Mouse (Mus musculus) forebrain, embryonic 13.5 days (tissue): ENCODE measurements at regions not wholly inside any gene's neighbourhood (a gene's known extent, or its start where the extent isn't known, plus 50 kb on each side); places are given as distances from the start of the nearest gene placed in this dataset.
A peak's percentile ranks its signal among the peaks of the same experiment; 100 is the strongest.

Experiments used
- ATAC-seq: fragments of 200-750 bp; cut with Nextera tagmentation; 2 replicates; pipeline ENCODE4 v1.8.0; 2017
- H3K27ac ChIP-seq: fragments of 300-500 bp; sonication (generic); 2 replicates; pipeline ENCODE4 v1.5.1; 2015; ENCODE audit warnings: inconsistent platforms, mild to moderate bottlenecking, moderate library complexity
- H3K27me3 ChIP-seq: fragments of 300-500 bp; sonication (generic); 2 replicates; pipeline ENCODE4 v1.6.1; 2015; ENCODE audit warnings: mild to moderate bottlenecking, inconsistent platforms
- H3K36me3 ChIP-seq: fragments of 300-500 bp; sonication (generic); 2 replicates; pipeline ENCODE4 v1.6.1; 2015; ENCODE audit warnings: mild to moderate bottlenecking, inconsistent platforms; ENCODE audit not compliant: poor library complexity, severe bottlenecking
- H3K4me1 ChIP-seq: fragments of 300-500 bp; sonication (generic); 2 replicates; pipeline ENCODE4 v1.6.1; 2015; ENCODE audit warnings: inconsistent platforms
- H3K4me2 ChIP-seq: fragments of 300-500 bp; sonication (generic); 2 replicates; pipeline ENCODE4 v1.6.1; 2015; ENCODE audit warnings: inconsistent platforms, mild to moderate bottlenecking, moderate library complexity
- H3K4me3 ChIP-seq: fragments of 300-500 bp; sonication (generic); 2 replicates; pipeline ENCODE4 v1.5.1; 2015; ENCODE audit warnings: mild to moderate bottlenecking, inconsistent platforms
- H3K9ac ChIP-seq: fragments of 300-500 bp; sonication (generic); 2 replicates; pipeline ENCODE4 v1.6.1; 2015; ENCODE audit warnings: mild to moderate bottlenecking, inconsistent platforms
- H3K9me3 ChIP-seq: fragments of 300-500 bp; sonication (generic); replicated peaks from 2 replicates; pipeline ENCODE4 v1.6.1; 2016; ENCODE audit warnings: inconsistent platforms
- WGBS: fragments of 180-500 bp; shearing (Covaris S2); methylation state at CpG from one replicate; pipeline ENCODE4 v1.1.7; 2015; 5-methylcytosine and 5-hydroxymethylcytosine counted together

GRCm38 (mm10) chr12:71433549-71434200 lies 124.0 kb downstream of the Dact1 start:
- peak; percentile 48; the same call in 1 of the 2 replicates for ATAC-seq
- Histone ChIP-seq H3K4me3 (no peak overlapping the region), H3K4me1 (peaks cover 32% of the 10 kb centered on the region), H3K36me3 (no peaks in the 10 kb centered on the region), H3K9me3 (no peaks in the 10 kb centered on the region), H3K4me2 (no peak overlapping the region), H3K27me3 (no peaks in the 10 kb centered on the region), H3K9ac (no peak overlapping the region), H3K27ac (peak overlapping the region; percentile 31)
- 42% methylated on average over 9 of the region's 9 CpGs for WGBS

GRCm38 (mm10) chr12:71438254-71438653 lies 128.6 kb downstream of the Dact1 start:
- Histone ChIP-seq H3K9me3 (no peaks in the 10 kb centered on the region), H3K4me3 (no peak overlapping the region), H3K4me1 (peaks cover 10% of the 10 kb centered on the region), H3K9ac (no peak overlapping the region), H3K36me3 (no peaks in the 10 kb centered on the region), H3K4me2 (no peak overlapping the region), H3K27me3 (no peaks in the 10 kb centered on the region), H3K27ac (no peak overlapping the region)
- WGBS: 74% methylated on average over 6 of the region's 6 CpGs
- no peak for ATAC-seq

GRCm38 (mm10) chr12:71440863-71441262 lies 131.2 kb downstream of the Dact1 start:
- WGBS: 91% methylated on average over 3 of the region's 3 CpGs
- ATAC-seq: no peak
- no peak overlapping the region for H3K4me3 ChIP-seq

GRCm38 (mm10) chr12:71441272-71441671 lies 131.6 kb downstream of the Dact1 start:
- H3K27me3 ChIP-seq: no peaks in the 10 kb centered on the region
- no peaks in the 10 kb centered on the region for H3K36me3 ChIP-seq
- H3K9ac ChIP-seq: no peak overlapping the region
- no peak overlapping the region for H3K4me2 ChIP-seq
- no peak for ATAC-seq
- H3K4me1 ChIP-seq: no peaks in the 10 kb centered on the region
- H3K4me3 ChIP-seq: no peak overlapping the region
- 93% methylated on average over 5 of the region's 5 CpGs for WGBS
- H3K9me3 ChIP-seq: no peaks in the 10 kb centered on the region
- no peak overlapping the region for H3K27ac ChIP-seq

More at GRCm38 (mm10) chr12:71440863-71441262, 131.2 kb downstream of the Dact1 start:
- Histone ChIP-seq H3K9me3 (no peaks in the 10 kb centered on the region), H3K4me2 (no peak overlapping the region), H3K9ac (no peak overlapping the region), H3K27ac (no peak overlapping the region), H3K36me3 (no peaks in the 10 kb centered on the region), H3K27me3 (no peaks in the 10 kb centered on the region), H3K4me1 (no peaks in the 10 kb centered on the region)

GRCm38 (mm10) chr12:71446177-71446891 lies 136.7 kb downstream of the Dact1 start:
- 82% methylated on average over 8 of the region's 8 CpGs for WGBS
- H3K36me3 ChIP-seq: no peaks in the 10 kb centered on the region
- no peak for ATAC-seq

GRCm38 (mm10) chr12:71446892-71447268 lies 137.2 kb downstream of the Dact1 start:
- no peaks in the 10 kb centered on the region for H3K27me3 ChIP-seq
- no peak overlapping the region for H3K4me3 ChIP-seq
- WGBS: 50% methylated on average over 7 of the region's 7 CpGs
- H3K9ac ChIP-seq: no peak overlapping the region
- H3K36me3 ChIP-seq: no peaks in the 10 kb centered on the region
- no peak for ATAC-seq
- H3K4me2 ChIP-seq: no peak overlapping the region
- H3K27ac ChIP-seq: no peak overlapping the region
- no peaks in the 10 kb centered on the region for H3K9me3 ChIP-seq
- H3K4me1 ChIP-seq: no peaks in the 10 kb centered on the region

More at GRCm38 (mm10) chr12:71446177-71446891, 136.7 kb downstream of the Dact1 start:
- no peak overlapping the region for H3K27ac ChIP-seq
- H3K4me3 ChIP-seq: no peak overlapping the region
- H3K9me3 ChIP-seq: no peaks in the 10 kb centered on the region
- H3K27me3 ChIP-seq: no peaks in the 10 kb centered on the region
- H3K9ac ChIP-seq: no peak overlapping the region
- no peak overlapping the region for H3K4me2 ChIP-seq
- no peaks in the 10 kb centered on the region for H3K4me1 ChIP-seq

- H3K4me3 ChIP-seq: no peak overlapping the region
- H3K27me3 ChIP-seq: no peaks in the 10 kb centered on the region
- no peak overlapping the region for H3K27ac ChIP-seq
- H3K9me3 ChIP-seq: no peaks in the 10 kb centered on the region
- H3K4me1 ChIP-seq: no peaks in the 10 kb centered on the region
- ATAC-seq: no peak
- 64% methylated on average over 3 of the region's 3 CpGs for WGBS
- no peaks in the 10 kb centered on the region for H3K36me3 ChIP-seq
- no peak overlapping the region for H3K9ac ChIP-seq
- H3K4me2 ChIP-seq: no peak overlapping the region
These were observed 139.3 kb downstream of the Dact1 start for GRCm38 (mm10) chr12:71449032-71449431.

- no peak overlapping the region for H3K27ac ChIP-seq
- H3K4me1 ChIP-seq: no peaks in the 10 kb centered on the region
- H3K4me2 ChIP-seq: no peak overlapping the region
- no peaks in the 10 kb centered on the region for H3K9me3 ChIP-seq
- H3K9ac ChIP-seq: no peak overlapping the region
- ATAC-seq: no peak
- H3K36me3 ChIP-seq: no peaks in the 10 kb centered on the region
- WGBS: 71% methylated on average over 4 of the region's 4 CpGs
- no peaks in the 10 kb centered on the region for H3K27me3 ChIP-seq
- no peak overlapping the region for H3K4me3 ChIP-seq
These were observed 140.4 kb downstream of the Dact1 start for GRCm38 (mm10) chr12:71450128-71450527.

- no peaks in the 10 kb centered on the region for H3K27me3 ChIP-seq
- no peak overlapping the region for H3K9ac ChIP-seq
- no peak overlapping the region for H3K4me3 ChIP-seq
- H3K36me3 ChIP-seq: no peaks in the 10 kb centered on the region
- H3K27ac ChIP-seq: no peak overlapping the region; the same call in 1 of the 2 replicates
- no peak overlapping the region for H3K4me2 ChIP-seq
- WGBS: 85% methylated on average over 14 of the region's 14 CpGs
- ATAC-seq: no peak
- no peaks in the 10 kb centered on the region for H3K4me1 ChIP-seq
- no peaks in the 10 kb centered on the region for H3K9me3 ChIP-seq
These were observed 141.2 kb downstream of the Dact1 start for GRCm38 (mm10) chr12:71450680-71451463.

GRCm38 (mm10) chr12:71456900-71457299 lies 147.2 kb downstream of the Dact1 start:
- no peaks in the 10 kb centered on the region for H3K27me3 ChIP-seq
- H3K27ac ChIP-seq: no peak overlapping the region
- no peak for ATAC-seq
- no peak overlapping the region for H3K4me3 ChIP-seq
- H3K4me1 ChIP-seq: no peaks in the 10 kb centered on the region
- no peak overlapping the region for H3K9ac ChIP-seq
- H3K9me3 ChIP-seq: no peaks in the 10 kb centered on the region
- H3K36me3 ChIP-seq: no peaks in the 10 kb centered on the region
- no peak overlapping the region for H3K4me2 ChIP-seq
- WGBS: 90% methylated on average over 6 of the region's 6 CpGs

- no peak overlapping the region for H3K9ac ChIP-seq
- 69% methylated on average over 12 of the region's 12 CpGs for WGBS
- H3K36me3 ChIP-seq: no peaks in the 10 kb centered on the region
- H3K4me2 ChIP-seq: no peak overlapping the region
- H3K27ac ChIP-seq: no peak overlapping the region
- H3K9me3 ChIP-seq: no peaks in the 10 kb centered on the region
- no peak for ATAC-seq
- H3K4me3 ChIP-seq: no peak overlapping the region
- no peaks in the 10 kb centered on the region for H3K27me3 ChIP-seq
- H3K4me1 ChIP-seq: no peaks in the 10 kb centered on the region
These were observed 149.0 kb downstream of the Dact1 start for GRCm38 (mm10) chr12:71458559-71459176.

GRCm38 (mm10) chr12:71460643-71461042 lies 151.0 kb downstream of the Dact1 start:
- no peak overlapping the region for H3K9ac ChIP-seq
- no peak overlapping the region for H3K4me2 ChIP-seq
- H3K36me3 ChIP-seq: no peaks in the 10 kb centered on the region
- no peaks in the 10 kb centered on the region for H3K4me1 ChIP-seq
- H3K27me3 ChIP-seq: no peaks in the 10 kb centered on the region
- ATAC-seq: no peak
- H3K9me3 ChIP-seq: no peaks in the 10 kb centered on the region
- no peak overlapping the region for H3K27ac ChIP-seq
- no peak overlapping the region for H3K4me3 ChIP-seq
- 55% methylated on average over 6 of the region's 6 CpGs for WGBS
